Comparison of ENCODE assay signal across 8 mouse cellular contexts in genomic region chr13:28663950-28664681, GRCm38 (mm10).
DNase-seq lines count a peak whose midpoint lies in the region; ATAC-seq lines count a peak whose summit lies in the region.

No protein-coding gene starts in this region.

- ATAC-seq in lung, embryonic 16.5 days (ENCODE audit: low read depth), result peak; percentile 61
- ATAC-seq in forebrain, embryonic 12.5 days (ENCODE audit: low FRiP score), result peak; percentile 69
- ATAC-seq in cerebellum, adult (ENCODE audit: insufficient number of reproducible peaks, low FRiP score, low TSS enrichment), result no peak

- no peaks in the 10 kb centered on the region for H3K9me3 ChIP-seq in lung, embryonic 16.5 days (ENCODE audit: control insufficient read depth, low read length)
- H3K9me3 ChIP-seq in forebrain, embryonic 12.5 days, result no peaks in the 10 kb centered on the region

- 53% methylated on average over 7 of the region's 7 CpGs for WGBS in lung, embryonic 16.5 days
- WGBS in forebrain, embryonic 12.5 days, result 19% methylated on average over 7 of the region's 7 CpGs

- peaks cover 17% of the 10 kb centered on the region for H3K4me1 ChIP-seq in lung, embryonic 16.5 days (replicated peaks; ENCODE audit: control insufficient read depth, insufficient read depth, low read length)
- peaks cover 49% of the 10 kb centered on the region for H3K4me1 ChIP-seq in forebrain, embryonic 12.5 days

- no peaks in the 10 kb centered on the region for H3K27me3 ChIP-seq in lung, embryonic 16.5 days (ENCODE audit: control insufficient read depth, insufficient read depth, low read depth, low read length)
- H3K27me3 ChIP-seq in forebrain, embryonic 12.5 days, result no peaks in the 10 kb centered on the region

- H3K36me3 ChIP-seq in lung, embryonic 16.5 days (ENCODE audit: control insufficient read depth, insufficient read depth, low read length), result no peaks in the 10 kb centered on the region
- peaks cover 12% of the 10 kb centered on the region for H3K36me3 ChIP-seq in forebrain, embryonic 12.5 days (replicated peaks)

- H3K4me2 ChIP-seq in lung, embryonic 16.5 days (ENCODE audit: low read depth, low read length), result no peak overlapping the region
- no peak overlapping the region for H3K4me2 ChIP-seq in forebrain, embryonic 12.5 days

- DNase-seq in lung, postnatal 14 days, result no peak
- DNase-seq in mesoderm, embryonic 11.5 days (ENCODE audit: low read depth, low spot score), result peak; percentile 79
- DNase-seq in thymus, postnatal 36 days, result peak; percentile 49 to 66
- no peak for DNase-seq in yolk sac, embryonic 10.5 days (ENCODE audit: low spot score)
- no peak for DNase-seq in adrenal gland, adult 2 months

- H3K9ac ChIP-seq in lung, embryonic 16.5 days (ENCODE audit: low read length), result no peak overlapping the region
- H3K9ac ChIP-seq in forebrain, embryonic 12.5 days, result no peak overlapping the region

- H3K27ac ChIP-seq in lung, embryonic 16.5 days (ENCODE audit: low read length), result no peak overlapping the region
- peak overlapping the region; percentile 86 for H3K27ac ChIP-seq in forebrain, embryonic 12.5 days

- no peak overlapping the region for H3K4me3 ChIP-seq in lung, embryonic 16.5 days (ENCODE audit: low read length)
- no peak overlapping the region for H3K4me3 ChIP-seq in forebrain, embryonic 12.5 days (replicated peaks)

Comparison
In these comparisons a context has a peak if more than half of its experiments do, and no peak if none do; other contexts are left out.
1. DNase-seq: peak in mesoderm, embryonic 11.5 days (single experiment) and thymus, postnatal 36 days (2 of 2); none in lung, postnatal 14 days (single experiment), yolk sac, embryonic 10.5 days (single experiment) and adrenal gland, adult 2 months (single experiment).